Mouse (Mus musculus): ENCODE results near the gene Gtpbp6. TPM values are rescaled to one million over a fixed set of nuclear protein-coding genes. Genes with fewer than 3 reads are reported as not detected.
A peak's percentile ranks its signal among the peaks of the same experiment; 100 is the strongest.

Gtpbp6 gene
- 56.7 TPM for polyA plus RNA-seq (2012; fragmentation: generic; extraction: Trizol)
- long read RNA-seq, experiment 1, transcript Gtpbp6-201 (10 exons, 1,617 nt), result major isoform, 10 of 29 reads
- long read RNA-seq, experiment 1, partial matches to known transcripts, result 10 of 29 reads
- long read RNA-seq, experiment 1, other reads (novel, unspliced or antisense), result 7 of 29 reads
- long read RNA-seq, experiment 2, transcript Gtpbp6-201 (10 exons, 1,617 nt), result major isoform, 71 of 110 reads
- long read RNA-seq, experiment 2, partial matches to known transcripts, result 3 of 110 reads
- long read RNA-seq, experiment 2, other reads (novel, unspliced or antisense), result 36 of 110 reads

GRCm38 (mm10) chr5:110107581-110108304, at the start of gene Gtpbp6:
Gene Gtpbp6, minus strand, starts transcription at chr5:110108197.
- Histone ChIP-seq H3ac (ENCODE audit: control insufficient read depth, insufficient read length, low read depth) (peak within 1 kb of the TSS; percentile 65), H3K79me3 (ENCODE audit: low read depth) (peaks cover 19% of the 10 kb centered on the region), H3K36me3 (ENCODE audit: control insufficient read depth, insufficient read depth) (peaks cover 36% of the 10 kb centered on the region), H3K79me2 (ENCODE audit: control insufficient read depth, insufficient read depth) (peaks cover 32% of the 10 kb centered on the region), H3K27me3 (ENCODE audit: control insufficient read depth, insufficient read depth, insufficient read length) (no peaks in the 10 kb centered on the region), H3K4me3 (ENCODE audit: insufficient read depth, poor library complexity, severe bottlenecking) (peak within 1 kb of the TSS; percentile 76)
- TF ChIP-seq USF1 (IDR thresholded peaks at IDR 0.05; ENCODE audit: low read depth), result no peak
- TF ChIP-seq CEBPB (IDR thresholded peaks at IDR 0.05; ENCODE audit: low read depth), result no peak
- TF ChIP-seq FOSL1 (IDR thresholded peaks at IDR 0.05; ENCODE audit: insufficient read depth, low read length, poor library complexity, severe bottlenecking), result no peak
- no peak for TF ChIP-seq MYOG (IDR thresholded peaks at IDR 0.05; ENCODE audit: control insufficient read depth, extremely low read depth, insufficient read length)
- TF ChIP-seq MAX (IDR thresholded peaks at IDR 0.05), result peak; percentile 39
- TF ChIP-seq CTCF (IDR thresholded peaks at IDR 0.05; ENCODE audit: control insufficient read depth, insufficient read depth, insufficient read length), result no peak

GRCm38 (mm10) chr5:110143007-110143406, 35.0 kb upstream of the Gtpbp6 start:
- H3ac ChIP-seq (ENCODE audit: control insufficient read depth, insufficient read length, low read depth), result no peak overlapping the region
- H3K79me3 ChIP-seq (ENCODE audit: low read depth), result peaks cover 3% of the 10 kb centered on the region
- no peak for TF ChIP-seq MYOG (IDR thresholded peaks at IDR 0.05; ENCODE audit: control insufficient read depth, extremely low read depth, insufficient read length)
- H3K4me3 ChIP-seq (ENCODE audit: insufficient read depth, poor library complexity, severe bottlenecking), result no peak overlapping the region
- H3K27me3 ChIP-seq (ENCODE audit: control insufficient read depth, insufficient read depth, insufficient read length), result no peaks in the 10 kb centered on the region
- peaks cover 26% of the 10 kb centered on the region for H3K36me3 ChIP-seq (ENCODE audit: control insufficient read depth, insufficient read depth)
- H3K79me2 ChIP-seq (ENCODE audit: control insufficient read depth, insufficient read depth), result peaks cover 9% of the 10 kb centered on the region

DNA sequence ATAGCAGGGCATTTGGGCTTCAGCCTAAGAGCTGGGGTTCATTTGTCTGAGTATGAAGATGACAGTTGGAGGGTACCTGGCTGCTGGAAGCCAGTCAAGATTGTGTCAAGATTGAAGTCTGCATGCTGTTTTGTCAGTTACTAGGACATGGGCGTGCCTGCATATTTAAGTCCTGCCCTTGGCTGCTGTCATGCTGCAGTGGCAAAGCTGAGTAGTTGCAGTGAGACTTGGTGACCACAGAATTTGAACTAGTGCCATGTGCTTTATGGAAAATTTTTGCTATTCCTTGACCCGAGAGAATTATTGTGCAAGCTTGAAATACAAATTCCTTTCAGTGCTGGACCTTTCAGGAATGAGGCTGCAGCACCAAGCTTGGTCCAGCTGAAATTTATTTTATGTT, 34.3 kb upstream of the Gtpbp6 start:
- no peak overlapping the region for H3ac ChIP-seq (ENCODE audit: control insufficient read depth, insufficient read length, low read depth)
- H3K79me2 ChIP-seq (ENCODE audit: control insufficient read depth, insufficient read depth), result peaks cover 16% of the 10 kb centered on the region
- H3K27me3 ChIP-seq (ENCODE audit: control insufficient read depth, insufficient read depth, insufficient read length), result no peaks in the 10 kb centered on the region
- peaks cover 5% of the 10 kb centered on the region for H3K79me3 ChIP-seq (ENCODE audit: low read depth)
- peaks cover 26% of the 10 kb centered on the region for H3K36me3 ChIP-seq (ENCODE audit: control insufficient read depth, insufficient read depth)
- H3K4me3 ChIP-seq (ENCODE audit: insufficient read depth, poor library complexity, severe bottlenecking), result no peak overlapping the region
- no peak for TF ChIP-seq CTCF (IDR thresholded peaks at IDR 0.05; ENCODE audit: control insufficient read depth, insufficient read depth, insufficient read length)

DNA sequence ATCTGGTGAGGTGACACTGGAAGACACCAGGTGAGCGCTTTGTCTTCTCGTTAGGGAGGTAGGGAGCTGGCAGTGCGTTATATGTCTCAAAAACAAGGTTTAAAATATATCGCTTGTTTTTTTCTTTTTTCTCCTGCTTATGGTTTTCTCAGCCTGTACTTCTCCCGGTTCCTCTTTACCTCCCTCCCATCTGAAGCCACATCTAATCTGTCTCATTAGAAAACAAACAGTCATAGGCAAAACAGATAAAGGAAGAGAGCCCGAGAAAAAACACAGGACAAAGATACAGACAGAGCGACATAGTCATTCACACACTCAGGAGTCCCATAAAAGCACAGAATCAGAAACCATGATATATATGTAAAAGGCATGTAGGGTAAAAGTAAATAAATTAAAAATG, 32.4 kb upstream of the Gtpbp6 start:
- Histone ChIP-seq H3K4me3 (ENCODE audit: insufficient read depth, poor library complexity, severe bottlenecking) (no peak overlapping the region), H3ac (ENCODE audit: control insufficient read depth, insufficient read length, low read depth) (no peak overlapping the region), H3K36me3 (ENCODE audit: control insufficient read depth, insufficient read depth) (peaks cover 16% of the 10 kb centered on the region), H3K79me3 (ENCODE audit: low read depth) (peaks cover 11% of the 10 kb centered on the region), H3K79me2 (ENCODE audit: control insufficient read depth, insufficient read depth) (peaks cover 28% of the 10 kb centered on the region), H3K27me3 (ENCODE audit: control insufficient read depth, insufficient read depth, insufficient read length) (no peaks in the 10 kb centered on the region)
- TF ChIP-seq MYOG (IDR thresholded peaks at IDR 0.05; ENCODE audit: control insufficient read depth, extremely low read depth, insufficient read length) (no peak), CEBPB (IDR thresholded peaks at IDR 0.05; ENCODE audit: low read depth) (no peak), MYOD1 (IDR thresholded peaks at IDR 0.05; ENCODE audit: control insufficient read depth, insufficient read length, low read depth) (no peak), USF1 (IDR thresholded peaks at IDR 0.05; ENCODE audit: low read depth) (no peak), FOSL1 (IDR thresholded peaks at IDR 0.05; ENCODE audit: insufficient read depth, low read length, poor library complexity, severe bottlenecking) (no peak), CTCF (IDR thresholded peaks at IDR 0.05; ENCODE audit: control insufficient read depth, insufficient read depth, insufficient read length) (no peak), MAX (IDR thresholded peaks at IDR 0.05) (no peak)

- Histone ChIP-seq H3K79me3 (ENCODE audit: low read depth) (peaks cover 11% of the 10 kb centered on the region), H3K4me3 (ENCODE audit: insufficient read depth, poor library complexity, severe bottlenecking) (no peak overlapping the region), H3ac (ENCODE audit: control insufficient read depth, insufficient read length, low read depth) (no peak overlapping the region), H3K27me3 (ENCODE audit: control insufficient read depth, insufficient read depth, insufficient read length) (no peaks in the 10 kb centered on the region), H3K79me2 (ENCODE audit: control insufficient read depth, insufficient read depth) (peaks cover 28% of the 10 kb centered on the region), H3K36me3 (ENCODE audit: control insufficient read depth, insufficient read depth) (peaks cover 7% of the 10 kb centered on the region)
- TF ChIP-seq USF1 (IDR thresholded peaks at IDR 0.05; ENCODE audit: low read depth) (no peak), MAX (IDR thresholded peaks at IDR 0.05) (no peak), MYOD1 (IDR thresholded peaks at IDR 0.05; ENCODE audit: control insufficient read depth, insufficient read length, low read depth) (no peak), CTCF (IDR thresholded peaks at IDR 0.05; ENCODE audit: control insufficient read depth, insufficient read depth, insufficient read length) (no peak), MYOG (IDR thresholded peaks at IDR 0.05; ENCODE audit: control insufficient read depth, extremely low read depth, insufficient read length) (no peak), FOSL1 (IDR thresholded peaks at IDR 0.05; ENCODE audit: insufficient read depth, low read length, poor library complexity, severe bottlenecking) (no peak), CEBPB (IDR thresholded peaks at IDR 0.05; ENCODE audit: low read depth) (no peak)
These were observed 31.3 kb upstream of the Gtpbp6 start for GRCm38 (mm10) chr5:110139325-110139724.

GRCm38 (mm10) chr5:110137816-110138215, 29.8 kb upstream of the Gtpbp6 start:
- no peaks in the 10 kb centered on the region for H3K27me3 ChIP-seq (ENCODE audit: control insufficient read depth, insufficient read depth, insufficient read length)
- no peak overlapping the region for H3K4me3 ChIP-seq (ENCODE audit: insufficient read depth, poor library complexity, severe bottlenecking)
- TF ChIP-seq FOSL1 (IDR thresholded peaks at IDR 0.05; ENCODE audit: insufficient read depth, low read length, poor library complexity, severe bottlenecking) (no peak), CTCF (IDR thresholded peaks at IDR 0.05; ENCODE audit: control insufficient read depth, insufficient read depth, insufficient read length) (no peak), USF1 (IDR thresholded peaks at IDR 0.05; ENCODE audit: low read depth) (no peak), MAX (IDR thresholded peaks at IDR 0.05) (no peak), MYOG (IDR thresholded peaks at IDR 0.05; ENCODE audit: control insufficient read depth, extremely low read depth, insufficient read length) (no peak), MYOD1 (IDR thresholded peaks at IDR 0.05; ENCODE audit: control insufficient read depth, insufficient read length, low read depth) (no peak), CEBPB (IDR thresholded peaks at IDR 0.05; ENCODE audit: low read depth) (no peak)
- no peak overlapping the region for H3ac ChIP-seq (ENCODE audit: control insufficient read depth, insufficient read length, low read depth)
- H3K79me3 ChIP-seq (ENCODE audit: low read depth), result peaks cover 11% of the 10 kb centered on the region
- peaks cover 28% of the 10 kb centered on the region for H3K79me2 ChIP-seq (ENCODE audit: control insufficient read depth, insufficient read depth)
- peaks cover 5% of the 10 kb centered on the region for H3K36me3 ChIP-seq (ENCODE audit: control insufficient read depth, insufficient read depth)

Data from C2C12 (cell line).